Mouse (Mus musculus) thymus, adult 2 months (tissue): Measurements from ENCODE around the gene Syf2.

Experiments
- CTCF ChIP-seq: fragments of 200-500 bp; IDR thresholded peaks from 2 replicates; pipeline ENCODE4 v1.5.1; 2012; ENCODE audit warnings: mild to moderate bottlenecking, control low read depth, low read length, moderate library complexity, borderline replicate concordance; ENCODE audit not compliant: control insufficient read depth, poor library complexity, insufficient read depth; ENCODE audit errors: extremely low read depth
- POLR2A ChIP-seq: fragments of 200-500 bp; IDR thresholded peaks from 2 replicates; pipeline ENCODE4 v1.6.1; 2012; ENCODE audit warnings: mild to moderate bottlenecking, low read length, control low read depth, moderate library complexity; ENCODE audit not compliant: control insufficient read depth, poor library complexity, insufficient read depth; ENCODE audit errors: extremely low read depth

GRCm38 (mm10) chr4:134937240-134938176 is 6.8 kb downstream of the Syf2 start:
- no peak for TF ChIP-seq POLR2A
- no peak for TF ChIP-seq CTCF
